12 mouse cellular contexts compared by ENCODE assay signal in the genomic region with DNA sequence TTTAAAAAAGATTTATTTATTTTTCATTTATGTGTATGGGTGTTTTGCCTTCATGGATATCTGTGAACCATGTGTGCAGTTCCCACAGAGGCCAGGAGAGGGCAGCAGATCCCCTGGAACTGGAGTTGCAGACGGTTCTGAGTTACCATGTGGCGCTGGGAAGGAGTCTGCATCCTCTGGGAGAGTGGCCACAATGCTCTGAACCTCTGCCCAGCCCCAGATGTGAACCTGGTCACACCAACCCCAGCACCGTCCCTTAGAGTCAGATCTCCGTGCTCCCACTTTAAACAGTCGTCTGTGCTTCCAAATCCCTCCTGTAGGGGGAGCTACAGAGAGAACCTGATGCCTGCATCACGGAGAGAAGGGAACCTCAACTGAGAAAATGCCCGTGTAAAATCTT.
A peak's percentile ranks its signal among the peaks of the same experiment; 100 is the strongest.
DNase-seq lines count a peak whose midpoint lies in the region; ATAC-seq and TF ChIP-seq lines count a peak whose summit lies in the region.
"Had no signal": no experiment of that assay in that cellular context is flagged by ENCODE, and none has a peak within 500 bp of the region (broad histone marks: within the 10 kb centered on the region; RNA-seq: fewer than 3 reads in every experiment).

No protein-coding gene starts in this region.

- intact Hi-C loops in heart, postnatal 10 days (cut with DNase I): no loop called here

- no peak overlapping the region for H3K4me2 ChIP-seq in liver, postnatal 0 days (ENCODE audit: low read depth, low read length)
- H3K4me2 ChIP-seq in liver, embryonic 12.5 days: no peak overlapping the region
- H3K4me2 ChIP-seq: limb, embryonic 13.5 days had no signal

- no peak overlapping the region for H3K27ac ChIP-seq in liver, postnatal 0 days (ENCODE audit: low read depth)
- no peak overlapping the region for H3K27ac ChIP-seq in liver, embryonic 12.5 days
- H3K27ac ChIP-seq: limb, embryonic 13.5 days had no signal

- no peaks in the 10 kb centered on the region for H3K27me3 ChIP-seq in liver, postnatal 0 days (ENCODE audit: insufficient read depth, low read length)
- H3K27me3 ChIP-seq in liver, embryonic 12.5 days (replicated peaks): no peaks in the 10 kb centered on the region
- H3K27me3 ChIP-seq: CH12.LX had no signal

- no peaks in the 10 kb centered on the region for H3K4me1 ChIP-seq in liver, postnatal 0 days (ENCODE audit: insufficient read depth)
- no peaks in the 10 kb centered on the region for H3K4me1 ChIP-seq in liver, embryonic 12.5 days
- H3K4me1 ChIP-seq: limb, embryonic 13.5 days had no signal

- H3K36me3 ChIP-seq in liver, postnatal 0 days (replicated peaks; ENCODE audit: insufficient read depth, low read length): no peaks in the 10 kb centered on the region
- H3K36me3 ChIP-seq in liver, embryonic 12.5 days: no peaks in the 10 kb centered on the region
- H3K36me3 ChIP-seq: limb, embryonic 13.5 days had no signal

- no peaks in the 10 kb centered on the region for H3K9me3 ChIP-seq in liver, postnatal 0 days (ENCODE audit: low read length)
- H3K9me3 ChIP-seq in liver, embryonic 12.5 days (replicated peaks): peaks cover 12% of the 10 kb centered on the region

- 69% methylated on average over 7 of the region's 7 CpGs for WGBS in liver, postnatal 0 days (ENCODE audit: insufficient replicate concordance)
- 53% methylated on average over 7 of the region's 7 CpGs for WGBS in liver, embryonic 12.5 days (ENCODE audit: insufficient replicate concordance)

- no peak for TF ChIP-seq EP300 in liver, postnatal 0 days (IDR thresholded peaks at IDR 0.05; ENCODE audit: low read depth)

- ATAC-seq in liver, postnatal 0 days: no peak
- no peak for ATAC-seq in liver, embryonic 12.5 days
- no peak for ATAC-seq in monocyte, adult 5-6 weeks (replicated peaks; ENCODE audit: insufficient number of reproducible peaks, low FRiP score, low TSS enrichment, poor library complexity, severe bottlenecking)

- H3K4me3 ChIP-seq in liver, postnatal 0 days (ENCODE audit: low read depth, low read length): no peak overlapping the region
- H3K4me3 ChIP-seq in liver, embryonic 12.5 days: no peak overlapping the region
- H3K4me3 ChIP-seq: limb, embryonic 13.5 days had no signal

- DNase-seq in heart, postnatal 4 days: peak; percentile 20
- DNase-seq in heart, postnatal 10 days: no peak
- DNase-seq in liver, postnatal 0 days: peak; percentile 37
- DNase-seq in ES-CJ7 (ENCODE audit: low read depth, low spot score): peak; percentile 55
- DNase-seq in c-Kit-positive CD71-negative TER-119-negative erythroid progenitor cells, embryonic 14.5 days (ENCODE audit: low read depth): peak; percentile 0
- no peak for DNase-seq in adipocyte (ENCODE audit: low spot score)
- DNase-seq: adrenal gland, adult 2 months; cerebellum, adult 8-10 months had no signal

- TF ChIP-seq CTCF in liver, postnatal 0 days (IDR thresholded peaks at IDR 0.05; ENCODE audit: low read depth): peak; percentile 66

- H3K9ac ChIP-seq in liver, postnatal 0 days (replicated peaks): no peak overlapping the region
- no peak overlapping the region for H3K9ac ChIP-seq in liver, embryonic 12.5 days
- H3K9ac ChIP-seq: limb, embryonic 13.5 days had no signal

Comparison
In these comparisons a context has a peak if more than half of its experiments do, and no peak if none do; other contexts are left out.
1. DNase-seq: peak in heart, postnatal 4 days (single experiment), liver, postnatal 0 days (single experiment), ES-CJ7 (single experiment) and c-Kit-positive CD71-negative TER-119-negative erythroid progenitor cells, embryonic 14.5 days (single experiment); none in heart, postnatal 10 days (0 of 2) and adipocyte (single experiment).